Mouse (Mus musculus) liver, embryonic 12.5 days (tissue): ENCODE measurements around the gene Prkg2. TPM values are rescaled to one million over a fixed set of nuclear protein-coding genes. Genes with fewer than 3 reads are reported as not detected.

Experiments
- ATAC-seq: fragments of 200-750 bp; cut with Nextera tagmentation; 2 replicates; pipeline ENCODE4 v1.8.0; 2017; ENCODE audit warnings: moderate number of reproducible peaks, mild to moderate bottlenecking, moderate library complexity
- H3K27ac ChIP-seq: fragments of 300-500 bp; sonication (generic); 2 replicates; pipeline ENCODE4 v1.5.1; 2016; ENCODE audit warnings: mild to moderate bottlenecking
- H3K27me3 ChIP-seq: fragments of 300-500 bp; sonication (generic); replicated peaks from 2 replicates; pipeline ENCODE4 v1.6.1; 2016; ENCODE audit warnings: mild to moderate bottlenecking, moderate library complexity
- H3K36me3 ChIP-seq: fragments of 300-500 bp; sonication (generic); 2 replicates; pipeline ENCODE4 v1.6.1; 2016; ENCODE audit warnings: mild to moderate bottlenecking, moderate library complexity
- H3K4me1 ChIP-seq: fragments of 300-500 bp; sonication (generic); 2 replicates; pipeline ENCODE4 v1.6.1; 2016
- H3K4me2 ChIP-seq: fragments of 300-500 bp; sonication (generic); 2 replicates; pipeline ENCODE4 v1.6.1; 2016; ENCODE audit warnings: mild to moderate bottlenecking, moderate library complexity
- H3K4me3 ChIP-seq: fragments of 300-500 bp; sonication (generic); 2 replicates; pipeline ENCODE4 v1.5.1; 2016; ENCODE audit warnings: mild to moderate bottlenecking, moderate library complexity
- H3K9ac ChIP-seq: fragments of 300-500 bp; sonication (generic); 2 replicates; pipeline ENCODE4 v1.6.1; 2016; ENCODE audit warnings: mild to moderate bottlenecking, moderate library complexity
- H3K9me3 ChIP-seq: fragments of 300-500 bp; sonication (generic); replicated peaks from 2 replicates; pipeline ENCODE4 v1.6.1; 2016; ENCODE audit warnings: mild to moderate bottlenecking, moderate library complexity
- WGBS: fragments of 180-500 bp; shearing (Covaris S2); methylation state at CpG from one replicate; pipeline ENCODE4 v1.1.7; 2016; ENCODE audit not compliant: insufficient replicate concordance; 5-methylcytosine and 5-hydroxymethylcytosine counted together
- polyA plus RNA-seq: library from polyadenylated mRNA; unstranded; fragments of >200 nt; fragmentation: Nextera tagmentation; extraction: Ambion mirVana; gene quantifications from 2 replicates; pipeline ENCODE4 v1.2.1, GENCODE M21; 2016

Prkg2 gene
- polyA plus RNA-seq, 1 experiment from 2014 or later = 0.12 TPM

GRCm38 (mm10) chr5:98882096-98882495 is 155.1 kb downstream of the Prkg2 start:
- no peaks in the 10 kb centered on the region for H3K4me1 ChIP-seq
- no peak overlapping the region for H3K27ac ChIP-seq
- no peak overlapping the region for H3K4me3 ChIP-seq
- H3K9me3 ChIP-seq = no peaks in the 10 kb centered on the region
- WGBS = 59% methylated on average over 3 of the region's 3 CpGs
- no peak overlapping the region for H3K4me2 ChIP-seq
- no peaks in the 10 kb centered on the region for H3K36me3 ChIP-seq
- ATAC-seq = no peak
- H3K27me3 ChIP-seq = no peaks in the 10 kb centered on the region
- H3K9ac ChIP-seq = no peak overlapping the region

Other genes with a start within 250 kb of the Prkg2 start
- 0.07 and 0.08 TPM in 2 replicates for gene Bmp3, start 182.9 kb downstream of the Prkg2 start, polyA plus RNA-seq